Comparison of ENCODE assay signal across 9 mouse cellular contexts in genomic region chr16:97096709-97097108, GRCm38 (mm10).
DNase-seq lines count a peak whose midpoint lies in the region; ATAC-seq and TF ChIP-seq lines count a peak whose summit lies in the region.
"Had no signal": no experiment of that assay in that cellular context is flagged by ENCODE, and none has a peak within 500 bp of the region (broad histone marks: within the 10 kb centered on the region; RNA-seq: fewer than 3 reads in every experiment).

No protein-coding gene starts in this region.

- WGBS in midbrain, embryonic 14.5 days: 84% methylated on average over 2 of the region's 2 CpGs
- 98% methylated on average over 2 of the region's 2 CpGs for WGBS in midbrain, embryonic 11.5 days

- H3K4me3 ChIP-seq in midbrain, embryonic 14.5 days (replicated peaks; ENCODE audit: low read depth, low read length): no peak overlapping the region
- H3K4me3 ChIP-seq in midbrain, embryonic 11.5 days (ENCODE audit: low read depth, low read length): no peak overlapping the region
- H3K4me3 ChIP-seq: forebrain, embryonic 10.5 days; liver, embryonic 12.5 days had no signal

- H3K27ac ChIP-seq in midbrain, embryonic 14.5 days (replicated peaks; ENCODE audit: low read depth, low read length): no peak overlapping the region
- no peak overlapping the region for H3K27ac ChIP-seq in midbrain, embryonic 11.5 days (ENCODE audit: low read depth, low read length)
- H3K27ac ChIP-seq: forebrain, embryonic 10.5 days; liver, embryonic 12.5 days had no signal

- TF ChIP-seq POLR2A in brain, embryonic 14.5 days (IDR thresholded peaks at IDR 0.05; ENCODE audit: borderline replicate concordance, extremely low read depth, insufficient read depth, insufficient read length, poor library complexity, severe bottlenecking): no peak

- no peaks in the 10 kb centered on the region for H3K27me3 ChIP-seq in midbrain, embryonic 14.5 days (ENCODE audit: control insufficient read depth, insufficient read depth, low read length)
- H3K27me3 ChIP-seq in midbrain, embryonic 11.5 days (ENCODE audit: control insufficient read depth, insufficient read depth, low read length): no peaks in the 10 kb centered on the region
- H3K27me3 ChIP-seq: liver, embryonic 12.5 days had no signal

- H3K9me3 ChIP-seq in midbrain, embryonic 14.5 days (ENCODE audit: control insufficient read depth, low read length): no peaks in the 10 kb centered on the region
- no peaks in the 10 kb centered on the region for H3K9me3 ChIP-seq in midbrain, embryonic 11.5 days (ENCODE audit: control insufficient read depth, low read length)
- H3K9me3 ChIP-seq: forebrain, embryonic 10.5 days; liver, embryonic 12.5 days had no signal

- no peak overlapping the region for H3K4me2 ChIP-seq in midbrain, embryonic 14.5 days (ENCODE audit: low read length)
- no peak overlapping the region for H3K4me2 ChIP-seq in midbrain, embryonic 11.5 days
- H3K4me2 ChIP-seq: liver, embryonic 12.5 days had no signal

- H3K9ac ChIP-seq in midbrain, embryonic 14.5 days (replicated peaks; ENCODE audit: low read length): no peak overlapping the region
- no peak overlapping the region for H3K9ac ChIP-seq in midbrain, embryonic 11.5 days (ENCODE audit: low read length)
- H3K9ac ChIP-seq: liver, embryonic 12.5 days had no signal

- peak; percentile 23 for DNase-seq in midbrain, embryonic 14.5 days
- no peak for DNase-seq in midbrain, embryonic 11.5 days (ENCODE audit: low spot score, missing footprints)
- DNase-seq in brain, embryonic 14.5 days (ENCODE audit: low read depth): peak; percentile 54
- peak; percentile 61 to 65 for DNase-seq in frontal cortex, postnatal 36 days (ENCODE audit: low spot score in 2 of 2)
- peak; percentile 49 to 55 for DNase-seq in right cerebral cortex, postnatal 36 days (ENCODE audit: low spot score in 2 of 2)
- no peak for DNase-seq in kidney, postnatal 14 days
- DNase-seq in gastrocnemius, postnatal 14 days: no peak

- H3K4me1 ChIP-seq in midbrain, embryonic 14.5 days (ENCODE audit: control insufficient read depth, insufficient read depth, low read length): peaks cover 35% of the 10 kb centered on the region
- no peaks in the 10 kb centered on the region for H3K4me1 ChIP-seq in midbrain, embryonic 11.5 days (ENCODE audit: control insufficient read depth, insufficient read depth, low read length)
- H3K4me1 ChIP-seq: liver, embryonic 12.5 days had no signal

- no peaks in the 10 kb centered on the region for H3K36me3 ChIP-seq in midbrain, embryonic 14.5 days (ENCODE audit: control insufficient read depth, insufficient read depth, low read length)
- no peaks in the 10 kb centered on the region for H3K36me3 ChIP-seq in midbrain, embryonic 11.5 days (ENCODE audit: control insufficient read depth, insufficient read depth, low read length)
- H3K36me3 ChIP-seq: forebrain, embryonic 10.5 days; liver, embryonic 12.5 days had no signal

- ATAC-seq in midbrain, embryonic 14.5 days (ENCODE audit: low FRiP score, low TSS enrichment): no peak
- ATAC-seq in midbrain, embryonic 11.5 days (ENCODE audit: low FRiP score): no peak
- ATAC-seq: liver, embryonic 12.5 days had no signal

- TF ChIP-seq CTCF in brain, embryonic 14.5 days (IDR thresholded peaks at IDR 0.05; ENCODE audit: borderline replicate concordance, extremely low read depth, insufficient read depth, insufficient read length): no peak

- intact Hi-C loops in gastrocnemius, postnatal 14 days (cut with DNase I; ENCODE audit: low total_unique reads): no loop called here

Comparison
In these comparisons a context has a peak if more than half of its experiments do, and no peak if none do; other contexts are left out.
1. DNase-seq: peak in midbrain, embryonic 14.5 days (single experiment), brain, embryonic 14.5 days (single experiment), frontal cortex, postnatal 36 days (2 of 2) and right cerebral cortex, postnatal 36 days (2 of 2); none in midbrain, embryonic 11.5 days (single experiment), kidney, postnatal 14 days (single experiment) and gastrocnemius, postnatal 14 days (single experiment).